Mouse (Mus musculus): ENCODE data around the gene Cd209c. TPM values are rescaled to one million over a fixed set of nuclear protein-coding genes. Genes with fewer than 3 reads are reported as not detected.

Cd209c gene
- 0.34 and 0.37 TPM in 2 replicates for polyA plus RNA-seq (2016; fragmentation: Nextera tagmentation; extraction: Ambion mirVana)

- 97% methylated on average over 1 of the region's 1 CpGs for WGBS
- H3K4me1 ChIP-seq (replicated peaks), result no peaks in the 10 kb centered on the region
- H3K36me3 ChIP-seq, result no peaks in the 10 kb centered on the region
- H3K4me3 ChIP-seq, result no peak within 1 kb of the TSS
- no peak within 1 kb of the TSS for H3K27ac ChIP-seq
- H3K9me3 ChIP-seq, result peaks cover 49% of the 10 kb centered on the region
- H3K27me3 ChIP-seq (ENCODE audit: insufficient read depth, poor library complexity, severe bottlenecking), result no peaks in the 10 kb centered on the region
- no peak for DNase-seq (ENCODE audit: low spot score)
Observed at GRCm38 (mm10) chr8:3954646-3955045, at the start of gene Cd209c. Gene Cd209c, minus strand, starts transcription at chr8:3954746.

- no peak for DNase-seq (ENCODE audit: low spot score)
- Histone ChIP-seq H3K27me3 (ENCODE audit: insufficient read depth, poor library complexity, severe bottlenecking) (no peaks in the 10 kb centered on the region), H3K27ac (no peak overlapping the region), H3K9me3 (peaks cover 61% of the 10 kb centered on the region), H3K4me3 (0 out of 2 replicates have a peak overlapping the region, but pooled peaks have one; percentile 13), H3K36me3 (no peaks in the 10 kb centered on the region), H3K4me1 (replicated peaks) (no peaks in the 10 kb centered on the region)
- 29% methylated on average over 42 of the region's 42 CpGs for WGBS
Observed at GRCm38 (mm10) chr8:3994219-3994618, 39.7 kb upstream of the Cd209c start.

DNA sequence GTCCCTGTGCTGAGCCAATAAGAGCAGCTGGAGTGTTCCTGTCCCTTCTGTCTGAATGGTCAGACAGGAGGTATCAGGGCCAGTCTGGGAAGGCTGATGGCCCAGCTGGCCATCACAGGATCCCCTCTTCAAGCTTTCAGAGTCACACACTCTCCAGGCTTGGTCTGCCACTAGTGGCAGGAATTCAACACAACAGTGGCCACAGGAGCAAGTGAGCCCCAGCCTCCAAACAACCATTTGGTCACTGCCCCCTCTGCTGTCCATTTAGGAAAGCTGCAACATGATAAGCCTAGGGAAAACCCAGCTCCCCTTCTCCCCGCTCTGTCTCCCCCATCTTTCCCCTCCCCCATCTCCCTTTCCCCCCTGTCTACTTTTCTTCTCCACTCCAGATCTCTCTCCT, 1.5 kb upstream of the Cd209c start:
- DNase-seq (ENCODE audit: low spot score), result no peak
- Histone ChIP-seq H3K27ac (no peak overlapping the region), H3K4me3 (no peak overlapping the region), H3K9me3 (peaks cover 57% of the 10 kb centered on the region), H3K4me1 (replicated peaks) (no peaks in the 10 kb centered on the region), H3K27me3 (ENCODE audit: insufficient read depth, poor library complexity, severe bottlenecking) (no peaks in the 10 kb centered on the region), H3K36me3 (no peaks in the 10 kb centered on the region)
- WGBS, result 70% methylated on average over 1 of the region's 1 CpGs

GRCm38 (mm10) chr8:3940023-3940422, 14.5 kb downstream of the Cd209c start:
- no peak overlapping the region for H3K4me3 ChIP-seq
- no peak overlapping the region for H3K27ac ChIP-seq
- H3K9me3 ChIP-seq, result peaks cover 88% of the 10 kb centered on the region
- H3K4me1 ChIP-seq (replicated peaks), result no peaks in the 10 kb centered on the region
- H3K36me3 ChIP-seq, result no peaks in the 10 kb centered on the region
- WGBS, result 92% methylated on average over 3 of the region's 3 CpGs
- H3K27me3 ChIP-seq (ENCODE audit: insufficient read depth, poor library complexity, severe bottlenecking), result no peaks in the 10 kb centered on the region
- DNase-seq (ENCODE audit: low spot score), result no peak

DNA sequence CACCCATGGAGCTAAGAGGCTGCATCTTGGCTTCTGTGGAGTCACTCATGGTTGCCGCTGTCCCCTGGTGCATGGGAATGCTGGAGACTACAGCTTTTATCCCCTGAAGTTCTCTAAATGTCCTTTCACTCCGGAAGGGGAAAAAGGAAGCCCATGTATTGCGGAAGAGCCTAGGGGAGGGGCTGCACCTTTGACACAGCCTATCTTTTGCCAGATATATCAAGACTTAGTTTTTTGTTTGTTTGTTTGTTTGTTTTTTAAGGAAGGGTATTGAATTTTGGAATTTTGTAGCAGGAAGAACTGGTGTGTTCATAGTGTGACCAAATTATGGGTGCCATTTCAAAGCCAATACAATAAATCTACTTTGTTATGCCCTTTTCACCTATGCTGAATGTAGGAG, 27.8 kb downstream of the Cd209c start, which contains the start of gene Cd209b:
TSS of gene Cd209b (minus strand) at position 101 of the 400 bp plus-strand sequence.
- Histone ChIP-seq H3K9me3 (peaks cover 49% of the 10 kb centered on the region), H3K4me3 (no peak within 1 kb of the TSS)
- whole genome bisulfite sequencing, result 93% methylated on average over 3 of the region's 3 CpGs

More for the DNA sequence above, 27.8 kb downstream of the Cd209c start, which contains the start of gene Cd209b:
- Histone ChIP-seq H3K4me1 (replicated peaks) (no peaks in the 10 kb centered on the region), H3K36me3 (no peaks in the 10 kb centered on the region), H3K27me3 (ENCODE audit: insufficient read depth, poor library complexity, severe bottlenecking) (no peaks in the 10 kb centered on the region), H3K27ac (no peak within 1 kb of the TSS)
- no peak for DNase-seq (ENCODE audit: low spot score)

Other genes with a start within 250 kb of the Cd209c start
- gene Clec4g, start 234.1 kb downstream of the Cd209c start, polyA plus RNA-seq (2016; fragmentation: Nextera tagmentation; extraction: Ambion mirVana), result not detected in 2 replicates
- gene Cd209a, start 205.8 kb downstream of the Cd209c start, polyA plus RNA-seq (2016; fragmentation: Nextera tagmentation; extraction: Ambion mirVana), result not detected in 2 replicates
- gene Cd209e, start 100.4 kb downstream of the Cd209c start, polyA plus RNA-seq (2016; fragmentation: Nextera tagmentation; extraction: Ambion mirVana), result not detected in 2 replicates
- gene Cd209d, start 76.2 kb downstream of the Cd209c start, polyA plus RNA-seq (2016; fragmentation: Nextera tagmentation; extraction: Ambion mirVana), result not detected in 2 replicates
- gene Cd209b, start 27.9 kb downstream of the Cd209c start, polyA plus RNA-seq (2016; fragmentation: Nextera tagmentation; extraction: Ambion mirVana), result not detected in 2 replicates
- gene Cd209f, start 151.1 kb upstream of the Cd209c start, polyA plus RNA-seq (2016; fragmentation: Nextera tagmentation; extraction: Ambion mirVana), result not detected in 2 replicates
- gene Cd209g, start 179.4 kb upstream of the Cd209c start, polyA plus RNA-seq (2016; fragmentation: Nextera tagmentation; extraction: Ambion mirVana), result not detected in 2 replicates
- 28.1 and 43.7 TPM in 2 replicates for gene Evi5l, start 211.8 kb upstream of the Cd209c start, polyA plus RNA-seq (2016; fragmentation: Nextera tagmentation; extraction: Ambion mirVana)